Mouse (Mus musculus): ENCODE measurements at regions not wholly inside any gene's neighbourhood (a gene's known extent, or its start where the extent isn't known, plus 50 kb on each side); places are given as distances from the start of the nearest gene placed in this dataset.

- ChIA-PET POLR2A (no interaction called here), CTCF (no interaction called here)
These were observed 450.4 kb upstream of the BB014433 start for GRCm38 (mm10) chr8:15496248-15496647.

GRCm38 (mm10) chr8:15490774-15491173, 444.9 kb upstream of the BB014433 start:
- ChIA-PET CTCF (no interaction called here), POLR2A (no interaction called here)

- CTCF ChIA-PET = no interaction called here
- POLR2A ChIA-PET = no interaction called here
These were observed 441.7 kb upstream of the BB014433 start for GRCm38 (mm10) chr8:15487579-15487978.

GRCm38 (mm10) chr8:15470561-15470960, 424.7 kb upstream of the BB014433 start:
- CTCF ChIA-PET = no interaction called here
- POLR2A ChIA-PET = no interaction called here

GRCm38 (mm10) chr8:15468540-15469476, 422.9 kb upstream of the BB014433 start:
- POLR2A ChIA-PET = no interaction called here
- CTCF ChIA-PET = no interaction called here

- ChIA-PET CTCF (interaction anchor here in 1 of 4 experiments (1.2 kb wide), 1 partner anchor 290 kb away, joined by 4 read pairs; no protein-coding TSS in a partner anchor), POLR2A (no interaction called here)
These were observed 392.7 kb upstream of the BB014433 start for GRCm38 (mm10) chr8:15438546-15438945.

GRCm38 (mm10) chr8:15394722-15395115, 348.8 kb upstream of the BB014433 start:
- POLR2A ChIA-PET = no interaction called here
- CTCF ChIA-PET = no interaction called here

- CTCF ChIA-PET = no interaction called here
These were observed 348.3 kb upstream of the BB014433 start for GRCm38 (mm10) chr8:15393936-15394721.

GRCm38 (mm10) chr8:15392056-15392455, 346.2 kb upstream of the BB014433 start:
- POLR2A ChIA-PET = no interaction called here
- CTCF ChIA-PET = no interaction called here

More at GRCm38 (mm10) chr8:15393936-15394721, 348.3 kb upstream of the BB014433 start:
- POLR2A ChIA-PET = no interaction called here

GRCm38 (mm10) chr8:15388791-15389190, 342.9 kb upstream of the BB014433 start:
- ChIA-PET POLR2A (no interaction called here), CTCF (no interaction called here)

GRCm38 (mm10) chr8:15367063-15367462, 321.2 kb upstream of the BB014433 start:
- ChIA-PET POLR2A (no interaction called here), CTCF (no interaction called here)

GRCm38 (mm10) chr8:15364546-15364945, 318.7 kb upstream of the BB014433 start:
- ChIA-PET POLR2A (no interaction called here), CTCF (no interaction called here)

GRCm38 (mm10) chr8:15344151-15344550, 298.3 kb upstream of the BB014433 start:
- ChIA-PET CTCF (no interaction called here), POLR2A (no interaction called here)

- POLR2A ChIA-PET = no interaction called here
- CTCF ChIA-PET = no interaction called here
These were observed 297.7 kb upstream of the BB014433 start for GRCm38 (mm10) chr8:15343616-15344015.

GRCm38 (mm10) chr8:15334532-15334931, 288.7 kb upstream of the BB014433 start:
- CTCF ChIA-PET = interaction anchor here in 1 of 4 experiments (0.6 kb wide), 1 partner anchor 318 kb away, joined by 3 read pairs; no protein-coding TSS in a partner anchor
- POLR2A ChIA-PET = interaction anchor here in 1 of 4 experiments (0.7 kb wide), 1 partner anchor 1580 kb away, joined by 3 read pairs; no protein-coding TSS in a partner anchor

- POLR2A ChIA-PET = no interaction called here
- CTCF ChIA-PET = no interaction called here
These were observed 281.4 kb upstream of the BB014433 start for GRCm38 (mm10) chr8:15327312-15327711.

GRCm38 (mm10) chr8:15323421-15323820, 277.5 kb upstream of the BB014433 start:
- CTCF ChIA-PET = no interaction called here
- POLR2A ChIA-PET = no interaction called here

GRCm38 (mm10) chr8:15318082-15318816, 272.4 kb upstream of the BB014433 start:
- CTCF ChIA-PET = no interaction called here
- POLR2A ChIA-PET = no interaction called here

- POLR2A ChIA-PET = no interaction called here
- CTCF ChIA-PET = no interaction called here
These were observed 267.6 kb upstream of the BB014433 start for GRCm38 (mm10) chr8:15313481-15313880.

GRCm38 (mm10) chr8:15311509-15311908, 265.6 kb upstream of the BB014433 start:
- ChIA-PET POLR2A (no interaction called here), CTCF (no interaction called here)

Data from embryonic stem cell, embryonic (primary cell).